Mouse (Mus musculus) CH12.LX (cell line): ENCODE data around the gene Mea1. TPM values are rescaled to one million over a fixed set of nuclear protein-coding genes. Genes with fewer than 3 reads are reported as not detected.

Experiments
- DNase-seq: peaks from one replicate; pipeline ENCODE4 v3.0.0-alpha.2; 2013; ENCODE audit errors: extremely low read depth
- H3K27ac ChIP-seq: 2 replicates; pipeline ENCODE4 v1.5.1; 2012; ENCODE audit warnings: low read depth, mild to moderate bottlenecking, control low read depth, moderate library complexity; ENCODE audit not compliant: insufficient read depth
- H3K27me3 ChIP-seq: replicated peaks from 2 replicates; pipeline ENCODE3; 2012; ENCODE audit warnings: inconsistent platforms
- H3K36me3 ChIP-seq, 2 experiments: replicated peaks in 1 of 2; 2 replicates each; pipeline versions ENCODE3 to v1.6.1; 2012; ENCODE audit warnings: inconsistent platforms in 1 of 2, low read length in 1 of 2, mild to moderate bottlenecking in 1 of 2, mixed read lengths in 1 of 2, moderate library complexity in 1 of 2; ENCODE audit not compliant: control insufficient read depth in 1 of 2, insufficient read depth in 1 of 2
- H3K4me1 ChIP-seq, 2 experiments: 2 replicates each; pipeline ENCODE4 v1.6.1; 2012; ENCODE audit warnings: inconsistent platforms in 1 of 2, moderate library complexity in 1 of 2; ENCODE audit not compliant: insufficient read depth in 2 of 2, control insufficient read depth in 1 of 2
- H3K4me2 ChIP-seq: 2 replicates; pipeline ENCODE4 v1.6.1; 2012; ENCODE audit warnings: low read depth, mild to moderate bottlenecking, control low read depth; ENCODE audit not compliant: poor library complexity, insufficient read depth, severe bottlenecking
- H3K4me3 ChIP-seq, 3 experiments: fragments of 150-350 bp in 1 of 3; sonication (generic) in 1 of 3; replicated peaks in 1 of 3; 2 replicates each; pipeline versions ENCODE3 to v1.5.1; 2011 to 2012; ENCODE audit warnings: low read depth in 2 of 3, low read length in 2 of 3, mild to moderate bottlenecking in 2 of 3, moderate library complexity in 2 of 3, control low read depth in 1 of 3, improper control_type of control experiment in 1 of 3, inconsistent platforms in 1 of 3, mixed read lengths in 1 of 3; ENCODE audit not compliant: poor library complexity in 1 of 3
- H3K79me2 ChIP-seq: replicated peaks from 2 replicates; pipeline ENCODE4 v1.6.1; 2012; ENCODE audit warnings: mild to moderate bottlenecking, moderate library complexity; ENCODE audit not compliant: control insufficient read depth, poor library complexity, insufficient read depth, severe bottlenecking; ENCODE audit errors: extremely low read depth
- H3K9ac ChIP-seq: 2 replicates; pipeline ENCODE4 v1.6.1; 2012; ENCODE audit warnings: low read depth, mild to moderate bottlenecking, control low read depth, moderate library complexity; ENCODE audit not compliant: insufficient read depth
- H3K9me3 ChIP-seq: replicated peaks from 2 replicates; pipeline ENCODE3; 2012; ENCODE audit warnings: low read length, inconsistent platforms, mixed read lengths
- CHD2 ChIP-seq: IDR thresholded peaks from 2 replicates; pipeline ENCODE4 v1.6.1; 2011; ENCODE audit warnings: low read length, improper control_type of control experiment
- CTCF ChIP-seq, 2 experiments: IDR thresholded peaks in 1 of 2; conservative IDR thresholded peaks in 1 of 2; 2 replicates each; pipeline ENCODE4 v1.5.1; 2011 to 2012; ENCODE audit warnings: low read depth in 2 of 2, low read length in 2 of 2, improper control_type of control experiment in 1 of 2, inconsistent platforms in 1 of 2, mild to moderate bottlenecking in 1 of 2, moderate library complexity in 1 of 2
- EP300 ChIP-seq: IDR thresholded peaks from 2 replicates; pipeline ENCODE4 v1.6.1; 2011; ENCODE audit warnings: low read length, improper control_type of control experiment
- GABPA ChIP-seq: IDR thresholded peaks from 2 replicates; pipeline ENCODE4 v1.6.1; 2012; ENCODE audit warnings: low read depth, low read length, improper control_type of control experiment, inconsistent platforms; ENCODE audit not compliant: insufficient replicate concordance
- HCFC1 ChIP-seq: IDR thresholded peaks from 2 replicates; pipeline ENCODE4 v1.6.1; 2012; ENCODE audit warnings: low read depth, mild to moderate bottlenecking, inconsistent platforms, low read length, improper control_type of control experiment
- IRF4 ChIP-seq: IDR thresholded peaks from 2 replicates; pipeline ENCODE4 v1.6.1; 2014; ENCODE audit warnings: low read depth, mild to moderate bottlenecking, inconsistent platforms, low read length, improper control_type of control experiment
- MAFK ChIP-seq: IDR thresholded peaks from 2 replicates; pipeline ENCODE4 v1.6.1; 2011; ENCODE audit warnings: low read length, improper control_type of control experiment; ENCODE audit not compliant: insufficient replicate concordance
- MEF2A ChIP-seq: IDR thresholded peaks from 2 replicates; pipeline ENCODE4 v1.6.1; 2014; ENCODE audit warnings: low read depth, mild to moderate bottlenecking, inconsistent platforms, low read length, improper control_type of control experiment, borderline replicate concordance
- MXI1 ChIP-seq: IDR thresholded peaks from 2 replicates; pipeline ENCODE4 v1.6.1; 2011; ENCODE audit warnings: mild to moderate bottlenecking, low read depth, low read length, improper control_type of control experiment
- MYC ChIP-seq: IDR thresholded peaks from 2 replicates; pipeline ENCODE4 v1.6.1; 2011; ENCODE audit warnings: low read depth, mild to moderate bottlenecking, improper control_type of control experiment, low read length
- POLR2A ChIP-seq: IDR thresholded peaks from 2 replicates; pipeline ENCODE4 v1.6.1; 2011; ENCODE audit warnings: low read depth, mild to moderate bottlenecking, improper control_type of control experiment, low read length
- POLR2AphosphoS2 ChIP-seq: IDR thresholded peaks from 2 replicates; pipeline ENCODE4 v1.6.1; 2011; ENCODE audit warnings: low read depth, low read length, improper control_type of control experiment
- RAD21 ChIP-seq: IDR thresholded peaks from 2 replicates; pipeline ENCODE4 v1.6.1; 2011; ENCODE audit warnings: low read depth, mild to moderate bottlenecking, low read length, improper control_type of control experiment, moderate library complexity
- SMC3 ChIP-seq: IDR thresholded peaks from 2 replicates; pipeline ENCODE4 v1.6.1; 2011; ENCODE audit warnings: low read depth, low read length, improper control_type of control experiment
- TBP ChIP-seq: conservative IDR thresholded peaks from 2 replicates; pipeline ENCODE4 v1.6.1; 2011; ENCODE audit warnings: low read depth, low read length, improper control_type of control experiment
- TCF12 ChIP-seq: IDR thresholded peaks from 2 replicates; pipeline ENCODE4 v1.6.1; 2014; ENCODE audit warnings: low read depth, mild to moderate bottlenecking, inconsistent platforms, low read length, improper control_type of control experiment
- UBTF ChIP-seq: IDR thresholded peaks from 2 replicates; pipeline ENCODE4 v1.6.1; 2012; ENCODE audit warnings: low read depth, mild to moderate bottlenecking, inconsistent platforms, low read length, improper control_type of control experiment, moderate library complexity
- USF2 ChIP-seq: conservative IDR thresholded peaks from 2 replicates; pipeline ENCODE4 v1.6.1; 2011; ENCODE audit warnings: low read depth, low read length, improper control_type of control experiment
- ZC3H11A ChIP-seq: IDR thresholded peaks from 2 replicates; pipeline ENCODE4 v1.6.1; 2012; ENCODE audit warnings: low read depth, mild to moderate bottlenecking, inconsistent platforms, low read length, improper control_type of control experiment
- dilution Hi-C: fragments of 300-500 bp; cut with MboI; formaldehyde crosslinking; loops from 2 replicates; pipeline ENCODE4 v1.14.3; 2020; ENCODE audit warnings: low sequenced_read_pairs; ENCODE audit not compliant: extremely low pct_unique_long_range_greater_than_20kb, extremely low pct_ligation_motif_present
- in situ Hi-C: fragments of 300-500 bp; cut with MboI; formaldehyde crosslinking; loops from 3 replicates; pipeline ENCODE4 v1.14.3; 2019; ENCODE audit warnings: low sequenced_read_pairs, low pct_ligation_motif_present, low pct_unique_long_range_greater_than_20kb, mixed read lengths
- polyA plus RNA-seq: library from polyadenylated mRNA; unstranded; fragments of >175 nt; gene quantifications from 2 replicates; pipeline ENCODE4 v1.2.1, GENCODE M21; 2012; ENCODE audit warnings: low read depth; ENCODE audit not compliant: insufficient read length
- total RNA-seq, 2 experiments: library from RNA; depleted of rRNA; stranded (reverse); fragments of 300-350 nt in 1 of 2; fragments of >200 nt in 1 of 2; gene quantifications; 2 replicates each; pipeline ENCODE4 v1.2.3; 2012 to 2014

Mea1 gene
- total and polyA plus RNA-seq, 3 experiments: 68.3 to 106 (median 86.1) TPM

GRCm38 (mm10) chr17:46724477-46725084 is 46.0 kb downstream of the Mea1 start:
- TF ChIP-seq MYC (no peak), TBP (no peak), UBTF (no peak), MXI1 (no peak), HCFC1 (no peak), CHD2 (no peak), POLR2AphosphoS2 (no peak), RAD21 (no peak), GABPA (no peak), TCF12 (no peak), MEF2A (no peak), MAFK (no peak), EP300 (no peak), IRF4 (no peak), POLR2A (no peak), USF2 (no peak)

GRCm38 (mm10) chr17:46725273-46725672 is 46.7 kb downstream of the Mea1 start:
- dilution Hi-C loops: no loop called here
- peaks cover 46 to 75% of the 10 kb centered on the region in 2 experiments for H3K36me3 ChIP-seq

More at GRCm38 (mm10) chr17:46724477-46725084, 46.0 kb downstream of the Mea1 start:
- no peaks in the 10 kb centered on the region for H3K79me2 ChIP-seq
- peaks cover 6 to 11% of the 10 kb centered on the region in 2 experiments for H3K4me1 ChIP-seq
- no peak overlapping the region for H3K4me3 ChIP-seq
- H3K27ac ChIP-seq: no peak overlapping the region
- peaks cover 46 to 80% of the 10 kb centered on the region in 2 experiments for H3K36me3 ChIP-seq
- no peak overlapping the region for H3K4me2 ChIP-seq
- no peak for DNase-seq
- dilution Hi-C loops: no loop called here
- in situ Hi-C loops: no loop called here
- H3K9me3 ChIP-seq: no peaks in the 10 kb centered on the region
- no peaks in the 10 kb centered on the region for H3K27me3 ChIP-seq
- no peak overlapping the region for H3K9ac ChIP-seq

More at GRCm38 (mm10) chr17:46725273-46725672, 46.7 kb downstream of the Mea1 start:
- no peak for DNase-seq
- H3K27ac ChIP-seq: no peak overlapping the region
- no peaks in the 10 kb centered on the region for H3K9me3 ChIP-seq
- H3K4me3 ChIP-seq: no peak overlapping the region
- no peaks in the 10 kb centered on the region for H3K27me3 ChIP-seq
- H3K4me1 ChIP-seq: peaks cover 6 to 11% of the 10 kb centered on the region in 2 experiments
- H3K4me2 ChIP-seq: no peak overlapping the region
- in situ Hi-C loops: no loop called here
- no peaks in the 10 kb centered on the region for H3K79me2 ChIP-seq
- TF ChIP-seq TCF12 (no peak), ZC3H11A (peak; percentile 25; the same call in 1 of the 2 replicates), SMC3 (peak; percentile 68), RAD21 (peak; percentile 74), CTCF (conservative IDR thresholded peaks at IDR 0.05 in 1 of 2, IDR thresholded peaks at IDR 0.05 in 1 of 2; ENCODE audit: low read depth in 2 of 2, low read length in 2 of 2) (peak; percentile 20 to 78; a peak in 2 of 4 replicates), MYC (no peak), HCFC1 (no peak), TBP (no peak), GABPA (no peak)
- H3K9ac ChIP-seq: no peak overlapping the region
